Comparison of ENCODE assay signal across 23 mouse cellular contexts in the genomic region with DNA sequence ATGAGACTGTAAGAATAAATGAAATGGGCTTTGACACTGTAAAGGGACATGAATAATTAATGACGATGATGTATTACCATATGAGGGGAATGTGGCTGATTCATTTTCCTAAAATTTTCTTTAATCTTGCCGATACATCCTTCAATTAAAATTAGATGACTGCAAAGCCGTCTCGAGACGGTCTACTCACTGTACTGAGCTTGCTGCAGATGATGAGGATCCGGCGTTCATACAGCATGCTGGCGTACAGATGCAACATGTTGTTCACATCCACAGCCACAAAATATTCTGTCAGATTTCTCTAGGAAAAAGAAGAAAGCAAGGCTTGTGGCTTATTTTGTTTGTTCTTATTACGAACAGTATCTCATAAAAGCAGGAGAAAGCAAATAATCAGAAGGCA.
DNase-seq lines count a peak whose midpoint lies in the region; ATAC-seq lines count a peak whose summit lies in the region.
"Had no signal": no experiment of that assay in that cellular context is flagged by ENCODE, and none has a peak within 500 bp of the region (broad histone marks: within the 10 kb centered on the region; RNA-seq: fewer than 3 reads in every experiment).

No protein-coding gene starts in this region.

- no peaks in the 10 kb centered on the region for H3K36me3 ChIP-seq in midbrain, embryonic 14.5 days (ENCODE audit: control insufficient read depth, insufficient read depth, low read length)
- no peaks in the 10 kb centered on the region for H3K36me3 ChIP-seq in midbrain, embryonic 10.5 days
- no peaks in the 10 kb centered on the region for H3K36me3 ChIP-seq in midbrain, embryonic 16.5 days (ENCODE audit: control insufficient read depth, insufficient read depth, low read length)
- no peaks in the 10 kb centered on the region for H3K36me3 ChIP-seq in midbrain, embryonic 11.5 days (ENCODE audit: control insufficient read depth, insufficient read depth, low read length)
- H3K36me3 ChIP-seq: embryonic facial prominence, embryonic 13.5 days; embryonic facial prominence, embryonic 15.5 days; forebrain, embryonic 10.5 days; forebrain, embryonic 12.5 days had no signal

- no peak for ATAC-seq in midbrain, embryonic 14.5 days (ENCODE audit: low FRiP score, low TSS enrichment)
- peak; percentile 64; the same call in 1 of the 2 replicates for ATAC-seq in midbrain, embryonic 16.5 days
- no peak for ATAC-seq in midbrain, embryonic 11.5 days (ENCODE audit: low FRiP score)
- ATAC-seq: activated CD4-positive, CD25-positive, alpha-beta regulatory T cell, adult 4 months; forebrain, embryonic 14.5 days; forebrain, embryonic 16.5 days; Patski had no signal

- 65% methylated on average over 9 of the region's 9 CpGs for WGBS in midbrain, embryonic 14.5 days
- WGBS in midbrain, embryonic 10.5 days = 93% methylated on average over 9 of the region's 9 CpGs
- 64% methylated on average over 9 of the region's 9 CpGs for WGBS in midbrain, embryonic 16.5 days
- WGBS in midbrain, embryonic 11.5 days = 93% methylated on average over 9 of the region's 9 CpGs

- H3K27ac ChIP-seq in midbrain, embryonic 14.5 days (replicated peaks; ENCODE audit: low read depth, low read length) = no peak overlapping the region
- H3K27ac ChIP-seq in midbrain, embryonic 10.5 days (replicated peaks) = no peak overlapping the region
- no peak overlapping the region for H3K27ac ChIP-seq in midbrain, embryonic 16.5 days (ENCODE audit: low read length)
- H3K27ac ChIP-seq in midbrain, embryonic 11.5 days (ENCODE audit: low read depth, low read length) = no peak overlapping the region
- H3K27ac ChIP-seq: embryonic facial prominence, embryonic 13.5 days; embryonic facial prominence, embryonic 15.5 days; forebrain, embryonic 10.5 days; forebrain, embryonic 12.5 days had no signal

- no peaks in the 10 kb centered on the region for H3K9me3 ChIP-seq in midbrain, embryonic 14.5 days (ENCODE audit: control insufficient read depth, low read length)
- H3K9me3 ChIP-seq in midbrain, embryonic 10.5 days (replicated peaks) = no peaks in the 10 kb centered on the region
- no peaks in the 10 kb centered on the region for H3K9me3 ChIP-seq in midbrain, embryonic 16.5 days (replicated peaks; ENCODE audit: control insufficient read depth, low read length, poor library complexity, severe bottlenecking)
- H3K9me3 ChIP-seq in midbrain, embryonic 11.5 days (ENCODE audit: control insufficient read depth, low read length) = no peaks in the 10 kb centered on the region
- H3K9me3 ChIP-seq: embryonic facial prominence, embryonic 13.5 days; embryonic facial prominence, embryonic 15.5 days; forebrain, embryonic 10.5 days; forebrain, embryonic 12.5 days; G1E had no signal

- no peaks in the 10 kb centered on the region for H3K4me1 ChIP-seq in midbrain, embryonic 14.5 days (ENCODE audit: control insufficient read depth, insufficient read depth, low read length)
- H3K4me1 ChIP-seq in midbrain, embryonic 10.5 days = peaks cover 12% of the 10 kb centered on the region
- peaks cover 3% of the 10 kb centered on the region; the same call in 1 of the 2 replicates for H3K4me1 ChIP-seq in midbrain, embryonic 16.5 days (ENCODE audit: control insufficient read depth, insufficient read depth, low read length)
- H3K4me1 ChIP-seq in midbrain, embryonic 11.5 days (ENCODE audit: control insufficient read depth, insufficient read depth, low read length) = peaks cover 2% of the 10 kb centered on the region; the same call in 1 of the 2 replicates
- H3K4me1 ChIP-seq: embryonic facial prominence, embryonic 13.5 days; embryonic facial prominence, embryonic 15.5 days had no signal

- H3K4me2 ChIP-seq in midbrain, embryonic 14.5 days (ENCODE audit: low read length) = no peak overlapping the region
- no peak overlapping the region for H3K4me2 ChIP-seq in midbrain, embryonic 16.5 days (ENCODE audit: low read length)
- H3K4me2 ChIP-seq in midbrain, embryonic 11.5 days = no peak overlapping the region
- H3K4me2 ChIP-seq: embryonic facial prominence, embryonic 13.5 days; embryonic facial prominence, embryonic 15.5 days; forebrain, embryonic 12.5 days had no signal

- H3K4me3 ChIP-seq in midbrain, embryonic 14.5 days (replicated peaks; ENCODE audit: low read depth, low read length) = no peak overlapping the region
- no peak overlapping the region for H3K4me3 ChIP-seq in midbrain, embryonic 10.5 days
- no peak overlapping the region for H3K4me3 ChIP-seq in midbrain, embryonic 16.5 days (ENCODE audit: low read depth, low read length)
- no peak overlapping the region for H3K4me3 ChIP-seq in midbrain, embryonic 11.5 days (ENCODE audit: low read depth, low read length)
- H3K4me3 ChIP-seq: embryonic facial prominence, embryonic 13.5 days; embryonic facial prominence, embryonic 15.5 days; erythroblast, embryonic 14.5 days; forebrain, embryonic 10.5 days; forebrain, embryonic 12.5 days had no signal

- peak; percentile 33 for DNase-seq in midbrain, embryonic 14.5 days
- no peak for DNase-seq in midbrain, embryonic 10.5 days (ENCODE audit: low spot score)
- no peak for DNase-seq in midbrain, embryonic 11.5 days (ENCODE audit: low spot score, missing footprints)
- no peak for DNase-seq in embryo, embryonic 11 days
- DNase-seq: adrenal gland, adult 8-10 months; adrenal gland, postnatal 14 days; adrenal gland, postnatal 36 days; cerebellum, adult 11-12 months; cerebellum, adult 2 months; cerebellum, adult 9-10 months; cerebellum, postnatal 10 days; cerebellum, postnatal 25 days had no signal

- no peak overlapping the region for H3K9ac ChIP-seq in midbrain, embryonic 14.5 days (replicated peaks; ENCODE audit: low read length)
- no peak overlapping the region for H3K9ac ChIP-seq in midbrain, embryonic 16.5 days (ENCODE audit: low read depth, low read length)
- H3K9ac ChIP-seq in midbrain, embryonic 11.5 days (ENCODE audit: low read length) = no peak overlapping the region
- H3K9ac ChIP-seq: embryonic facial prominence, embryonic 13.5 days; embryonic facial prominence, embryonic 15.5 days; forebrain, embryonic 12.5 days had no signal

- no peaks in the 10 kb centered on the region for H3K27me3 ChIP-seq in midbrain, embryonic 14.5 days (ENCODE audit: control insufficient read depth, insufficient read depth, low read length)
- H3K27me3 ChIP-seq in midbrain, embryonic 10.5 days (ENCODE audit: low read depth, poor library complexity, severe bottlenecking) = peaks cover 24% of the 10 kb centered on the region
- H3K27me3 ChIP-seq in midbrain, embryonic 16.5 days (ENCODE audit: control insufficient read depth, insufficient read depth, low read depth, low read length) = no peaks in the 10 kb centered on the region
- H3K27me3 ChIP-seq in midbrain, embryonic 11.5 days (ENCODE audit: control insufficient read depth, insufficient read depth, low read length) = no peaks in the 10 kb centered on the region
- H3K27me3 ChIP-seq: embryonic facial prominence, embryonic 13.5 days; embryonic facial prominence, embryonic 15.5 days; forebrain, embryonic 12.5 days; Patski had no signal
